Mouse (Mus musculus): ENCODE data around the gene Wnk2. TPM values are rescaled to one million over a fixed set of nuclear protein-coding genes. Genes with fewer than 3 reads are reported as not detected.

Gene Wnk2
- polyA plus RNA-seq, 1 experiment, result not detected

DNA sequence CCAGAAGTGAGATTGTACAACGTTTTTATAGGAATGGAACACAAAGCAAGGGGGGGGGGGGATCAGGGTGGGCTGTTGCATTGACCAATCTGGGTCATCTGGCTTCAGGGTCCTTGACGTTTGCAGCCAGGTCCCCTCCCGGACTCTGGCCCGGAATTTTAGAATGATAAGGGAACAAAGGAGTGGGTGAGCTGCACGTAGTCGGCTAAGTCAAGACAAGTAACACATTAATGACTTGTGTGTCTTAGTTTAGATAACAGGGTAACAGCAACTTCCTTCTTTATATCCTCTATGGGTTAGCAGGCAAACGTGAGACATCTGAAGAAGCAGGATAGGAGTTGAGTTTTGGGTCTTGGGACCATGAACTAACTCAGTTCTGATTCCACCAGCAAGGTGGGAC is 15.8 kb upstream of the Wnk2 start:
- Histone ChIP-seq H3K4me3 (ENCODE audit: insufficient read depth, poor library complexity, severe bottlenecking) (no peak overlapping the region), H3K79me3 (ENCODE audit: low read depth) (no peaks in the 10 kb centered on the region), H3K79me2 (ENCODE audit: control insufficient read depth, insufficient read depth) (no peaks in the 10 kb centered on the region), H3ac (ENCODE audit: control insufficient read depth, insufficient read length, low read depth) (no peak overlapping the region), H3K27me3 (ENCODE audit: control insufficient read depth, insufficient read depth, insufficient read length) (peaks cover 45% of the 10 kb centered on the region), H3K36me3 (ENCODE audit: control insufficient read depth, insufficient read depth) (no peaks in the 10 kb centered on the region)
- no peak for TF ChIP-seq USF1 (IDR thresholded peaks at IDR 0.05; ENCODE audit: low read depth)
- TF ChIP-seq MYOD1 (IDR thresholded peaks at IDR 0.05; ENCODE audit: control insufficient read depth, insufficient read length, low read depth), result no peak
- no peak for TF ChIP-seq CTCF (IDR thresholded peaks at IDR 0.05; ENCODE audit: control insufficient read depth, insufficient read depth, insufficient read length)
- TF ChIP-seq CEBPB (IDR thresholded peaks at IDR 0.05; ENCODE audit: low read depth), result no peak
- no peak for TF ChIP-seq MAX (IDR thresholded peaks at IDR 0.05)
- TF ChIP-seq FOSL1 (IDR thresholded peaks at IDR 0.05; ENCODE audit: insufficient read depth, low read length, poor library complexity, severe bottlenecking), result no peak
- TF ChIP-seq MYOG (IDR thresholded peaks at IDR 0.05; ENCODE audit: control insufficient read depth, extremely low read depth, insufficient read length), result no peak

- peaks cover 45% of the 10 kb centered on the region for H3K27me3 ChIP-seq (ENCODE audit: control insufficient read depth, insufficient read depth, insufficient read length)
- no peaks in the 10 kb centered on the region for H3K79me2 ChIP-seq (ENCODE audit: control insufficient read depth, insufficient read depth)
- no peaks in the 10 kb centered on the region for H3K79me3 ChIP-seq (ENCODE audit: low read depth)
- no peak overlapping the region for H3K4me3 ChIP-seq (ENCODE audit: insufficient read depth, poor library complexity, severe bottlenecking)
- no peak overlapping the region for H3ac ChIP-seq (ENCODE audit: control insufficient read depth, insufficient read length, low read depth)
- TF ChIP-seq USF1 (IDR thresholded peaks at IDR 0.05; ENCODE audit: low read depth) (peak; percentile 54), MAX (IDR thresholded peaks at IDR 0.05) (no peak)
- H3K36me3 ChIP-seq (ENCODE audit: control insufficient read depth, insufficient read depth), result no peaks in the 10 kb centered on the region
Measured at GRCm38 (mm10) chr13:49162722-49163121, 14.9 kb upstream of the Wnk2 start.

DNA sequence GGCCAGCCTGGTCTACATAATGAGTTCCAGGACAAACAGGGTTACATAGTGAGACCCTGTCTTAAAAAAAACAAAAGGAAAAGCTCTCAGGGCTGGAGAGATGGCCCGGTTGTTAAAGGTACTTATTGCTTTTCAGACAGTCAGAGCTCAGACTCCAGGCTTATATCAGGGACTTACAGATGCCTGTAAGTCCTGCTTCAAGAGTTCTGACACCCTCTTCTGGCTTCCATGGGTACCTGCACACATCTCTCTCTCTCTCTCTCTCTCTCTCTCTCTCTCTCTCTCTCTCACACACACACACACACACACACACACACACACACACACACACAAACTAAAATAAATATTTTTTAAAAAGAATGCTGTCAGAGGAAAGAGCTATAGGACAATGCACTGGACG is 13.4 kb upstream of the Wnk2 start:
- Histone ChIP-seq H3K36me3 (ENCODE audit: control insufficient read depth, insufficient read depth) (no peaks in the 10 kb centered on the region), H3K79me2 (ENCODE audit: control insufficient read depth, insufficient read depth) (no peaks in the 10 kb centered on the region), H3ac (ENCODE audit: control insufficient read depth, insufficient read length, low read depth) (no peak overlapping the region), H3K27me3 (ENCODE audit: control insufficient read depth, insufficient read depth, insufficient read length) (peaks cover 40% of the 10 kb centered on the region), H3K79me3 (ENCODE audit: low read depth) (no peaks in the 10 kb centered on the region), H3K4me3 (ENCODE audit: insufficient read depth, poor library complexity, severe bottlenecking) (no peak overlapping the region)
- TF ChIP-seq MAX (IDR thresholded peaks at IDR 0.05) (no peak), CTCF (IDR thresholded peaks at IDR 0.05; ENCODE audit: control insufficient read depth, insufficient read depth, insufficient read length) (no peak), FOSL1 (IDR thresholded peaks at IDR 0.05; ENCODE audit: insufficient read depth, low read length, poor library complexity, severe bottlenecking) (no peak), USF1 (IDR thresholded peaks at IDR 0.05; ENCODE audit: low read depth) (no peak), MYOD1 (IDR thresholded peaks at IDR 0.05; ENCODE audit: control insufficient read depth, insufficient read length, low read depth) (no peak), CEBPB (IDR thresholded peaks at IDR 0.05; ENCODE audit: low read depth) (no peak), MYOG (IDR thresholded peaks at IDR 0.05; ENCODE audit: control insufficient read depth, extremely low read depth, insufficient read length) (no peak)

DNA sequence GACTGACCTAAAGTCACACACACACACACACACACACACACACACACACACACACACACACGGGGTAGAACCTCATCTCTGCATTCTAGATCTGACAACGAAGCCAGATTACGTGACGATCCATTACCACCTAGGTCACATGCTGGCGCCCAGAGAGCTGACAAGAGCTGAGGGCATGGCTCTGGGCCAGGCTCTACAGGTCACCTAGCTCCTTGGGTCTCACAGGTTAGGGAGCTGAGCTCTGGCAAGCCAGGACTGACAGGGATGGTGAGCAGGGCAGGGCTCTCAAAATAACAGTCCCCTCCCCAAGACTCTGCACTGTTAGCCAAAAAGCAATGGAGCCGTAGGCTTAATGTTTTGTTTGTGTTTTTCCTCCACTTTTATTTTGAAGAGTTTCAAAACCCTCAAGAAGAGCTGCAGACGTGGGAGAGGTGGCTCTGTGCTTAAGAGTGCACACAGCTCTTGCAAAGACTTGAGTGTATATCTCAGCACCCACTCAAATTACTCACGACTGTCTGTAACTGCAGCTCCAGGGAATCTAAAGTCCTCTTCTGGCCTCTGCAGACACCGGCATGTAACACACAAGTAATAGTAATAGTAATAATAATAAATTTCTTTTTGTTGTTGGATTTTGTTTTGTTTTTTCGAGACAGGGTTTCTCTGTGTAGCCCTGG is 10.4 kb upstream of the Wnk2 start:
- Histone ChIP-seq H3K79me3 (ENCODE audit: low read depth) (no peaks in the 10 kb centered on the region), H3K4me3 (ENCODE audit: insufficient read depth, poor library complexity, severe bottlenecking) (no peak overlapping the region), H3K36me3 (ENCODE audit: control insufficient read depth, insufficient read depth) (no peaks in the 10 kb centered on the region), H3K79me2 (ENCODE audit: control insufficient read depth, insufficient read depth) (no peaks in the 10 kb centered on the region), H3K27me3 (ENCODE audit: control insufficient read depth, insufficient read depth, insufficient read length) (peaks cover 30% of the 10 kb centered on the region), H3ac (ENCODE audit: control insufficient read depth, insufficient read length, low read depth) (no peak overlapping the region)
- TF ChIP-seq CEBPB (IDR thresholded peaks at IDR 0.05; ENCODE audit: low read depth), result no peak
- TF ChIP-seq MYOD1 (IDR thresholded peaks at IDR 0.05; ENCODE audit: control insufficient read depth, insufficient read length, low read depth), result no peak
- no peak for TF ChIP-seq MYOG (IDR thresholded peaks at IDR 0.05; ENCODE audit: control insufficient read depth, extremely low read depth, insufficient read length)
- TF ChIP-seq USF1 (IDR thresholded peaks at IDR 0.05; ENCODE audit: low read depth), result no peak
- no peak for TF ChIP-seq CTCF (IDR thresholded peaks at IDR 0.05; ENCODE audit: control insufficient read depth, insufficient read depth, insufficient read length)

DNA sequence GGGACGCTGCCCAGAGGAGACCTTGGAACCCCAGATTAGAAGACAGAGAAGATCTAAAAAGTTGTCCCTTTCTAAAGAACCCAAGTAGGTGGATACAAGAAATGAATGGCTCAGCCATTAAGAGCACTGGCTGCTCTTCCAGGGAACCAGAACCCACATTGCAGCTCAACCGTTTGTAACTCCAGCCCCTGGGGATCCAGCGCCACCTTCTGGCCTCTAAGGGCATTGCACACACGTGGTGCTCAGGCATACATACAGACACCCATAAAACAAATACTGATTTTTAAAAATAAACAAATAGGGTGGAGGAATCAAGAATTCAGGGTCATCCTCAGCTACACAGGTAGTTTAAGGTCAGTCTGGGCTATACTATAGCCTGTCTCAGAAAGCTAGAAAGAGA is 8.8 kb upstream of the Wnk2 start:
- H3K79me3 ChIP-seq (ENCODE audit: low read depth), result no peaks in the 10 kb centered on the region
- H3K27me3 ChIP-seq (ENCODE audit: control insufficient read depth, insufficient read depth, insufficient read length), result peaks cover 27% of the 10 kb centered on the region
- no peak for TF ChIP-seq MYOD1 (IDR thresholded peaks at IDR 0.05; ENCODE audit: control insufficient read depth, insufficient read length, low read depth)
- no peak for TF ChIP-seq MYOG (IDR thresholded peaks at IDR 0.05; ENCODE audit: control insufficient read depth, extremely low read depth, insufficient read length)
- TF ChIP-seq USF1 (IDR thresholded peaks at IDR 0.05; ENCODE audit: low read depth), result no peak
- TF ChIP-seq FOSL1 (IDR thresholded peaks at IDR 0.05; ENCODE audit: insufficient read depth, low read length, poor library complexity, severe bottlenecking), result no peak
- no peak for TF ChIP-seq CEBPB (IDR thresholded peaks at IDR 0.05; ENCODE audit: low read depth)
- no peak for TF ChIP-seq MAX (IDR thresholded peaks at IDR 0.05)
- TF ChIP-seq CTCF (IDR thresholded peaks at IDR 0.05; ENCODE audit: control insufficient read depth, insufficient read depth, insufficient read length), result no peak

DNA sequence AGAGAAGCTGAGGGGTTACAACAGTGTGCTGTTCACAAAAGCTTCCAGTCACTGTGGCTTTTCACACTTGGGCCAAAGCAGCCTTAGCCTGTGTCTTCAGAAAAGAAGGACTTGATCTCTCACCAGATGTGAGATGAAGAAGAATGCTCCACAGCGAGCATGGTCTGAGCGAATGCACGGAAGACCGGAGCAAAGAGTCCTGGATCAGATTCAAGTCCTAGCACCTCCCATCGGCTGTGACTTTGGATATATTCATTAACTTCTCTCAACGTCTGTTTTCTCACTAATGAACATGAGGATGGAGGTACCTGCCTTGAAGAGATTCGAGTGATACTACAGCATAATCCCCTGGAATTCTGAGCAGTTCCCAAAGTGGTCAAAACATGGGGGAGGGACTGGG is 6.8 kb upstream of the Wnk2 start:
- Histone ChIP-seq H3K4me3 (ENCODE audit: insufficient read depth, poor library complexity, severe bottlenecking) (no peak overlapping the region), H3ac (ENCODE audit: control insufficient read depth, insufficient read length, low read depth) (no peak overlapping the region), H3K36me3 (ENCODE audit: control insufficient read depth, insufficient read depth) (no peaks in the 10 kb centered on the region), H3K79me3 (ENCODE audit: low read depth) (no peaks in the 10 kb centered on the region), H3K27me3 (ENCODE audit: control insufficient read depth, insufficient read depth, insufficient read length) (peaks cover 40% of the 10 kb centered on the region), H3K79me2 (ENCODE audit: control insufficient read depth, insufficient read depth) (no peaks in the 10 kb centered on the region)
- TF ChIP-seq CEBPB (IDR thresholded peaks at IDR 0.05; ENCODE audit: low read depth) (no peak), MAX (IDR thresholded peaks at IDR 0.05) (no peak), MYOD1 (IDR thresholded peaks at IDR 0.05; ENCODE audit: control insufficient read depth, insufficient read length, low read depth) (no peak), CTCF (IDR thresholded peaks at IDR 0.05; ENCODE audit: control insufficient read depth, insufficient read depth, insufficient read length) (no peak), FOSL1 (IDR thresholded peaks at IDR 0.05; ENCODE audit: insufficient read depth, low read length, poor library complexity, severe bottlenecking) (no peak), MYOG (IDR thresholded peaks at IDR 0.05; ENCODE audit: control insufficient read depth, extremely low read depth, insufficient read length) (no peak), USF1 (IDR thresholded peaks at IDR 0.05; ENCODE audit: low read depth) (no peak)

More for the DNA sequence above, 8.8 kb upstream of the Wnk2 start:
- Histone ChIP-seq H3ac (ENCODE audit: control insufficient read depth, insufficient read length, low read depth) (no peak overlapping the region), H3K4me3 (ENCODE audit: insufficient read depth, poor library complexity, severe bottlenecking) (no peak overlapping the region), H3K36me3 (ENCODE audit: control insufficient read depth, insufficient read depth) (no peaks in the 10 kb centered on the region), H3K79me2 (ENCODE audit: control insufficient read depth, insufficient read depth) (no peaks in the 10 kb centered on the region)
